In genomic region chr12:86686551-86687330, GRCm38 (mm10) we compare ENCODE assay signal across 9 mouse cellular contexts. TPM values are rescaled to one million over a fixed set of nuclear protein-coding genes. Genes with fewer than 3 reads are reported as not detected.
DNase-seq lines count a peak whose midpoint lies in the region; ATAC-seq and TF ChIP-seq lines count a peak whose summit lies in the region.
"Had no signal": no experiment of that assay in that cellular context is flagged by ENCODE, and none has a peak within 500 bp of the region (broad histone marks: within the 10 kb centered on the region; RNA-seq: fewer than 3 reads in every experiment).

No protein-coding gene starts in this region.

- peaks cover 28% of the 10 kb centered on the region for H3K4me1 ChIP-seq in heart, adult 2 months (ENCODE audit: control insufficient read depth, insufficient read depth, low read length)
- peaks cover 40% of the 10 kb centered on the region for H3K4me1 ChIP-seq in midbrain, embryonic 15.5 days
- H3K4me1 ChIP-seq in midbrain, embryonic 13.5 days (replicated peaks) = peaks cover 40% of the 10 kb centered on the region

- no peaks in the 10 kb centered on the region for H3K79me2 ChIP-seq in heart, adult 2 months (replicated peaks; ENCODE audit: control insufficient read depth, insufficient read depth, low read length)

- DNase-seq in heart, adult 2 months = peak in 1 of 2 experiments; percentile 41
- no peak for DNase-seq in heart, adult 9 months (ENCODE audit: low spot score in 2 of 2)
- peak; percentile 44 for DNase-seq in brain, embryonic 14.5 days (ENCODE audit: low read depth)
- DNase-seq in lung, postnatal 10 days = peak; percentile 55
- no peak for DNase-seq in gastrocnemius, postnatal 36 days
- DNase-seq in adrenal gland, postnatal 36 days = no peak

- WGBS in heart, adult 2 months = 32% methylated on average over 13 of the region's 13 CpGs
- WGBS in midbrain, embryonic 15.5 days = 58% methylated on average over 13 of the region's 13 CpGs
- WGBS in midbrain, embryonic 13.5 days = 61% methylated on average over 13 of the region's 13 CpGs

- no peak overlapping the region for H3K4me2 ChIP-seq in midbrain, embryonic 15.5 days
- H3K4me2 ChIP-seq in midbrain, embryonic 13.5 days (replicated peaks) = no peak overlapping the region

- H3K36me3 ChIP-seq in heart, adult 2 months (ENCODE audit: control insufficient read depth, insufficient read depth, low read length) = no peaks in the 10 kb centered on the region
- H3K36me3 ChIP-seq in midbrain, embryonic 15.5 days (replicated peaks) = peaks cover 18% of the 10 kb centered on the region; the same call in 1 of the 2 replicates
- peaks cover 85% of the 10 kb centered on the region for H3K36me3 ChIP-seq in midbrain, embryonic 13.5 days

- TF ChIP-seq POLR2A in heart, adult 2 months (IDR thresholded peaks at IDR 0.05; ENCODE audit: insufficient read depth, low read depth, low read length) = no peak
- no peak for TF ChIP-seq POLR2A in brain, embryonic 14.5 days (IDR thresholded peaks at IDR 0.05; ENCODE audit: borderline replicate concordance, extremely low read depth, insufficient read depth, insufficient read length, poor library complexity, severe bottlenecking)

- no peaks in the 10 kb centered on the region for H3K27me3 ChIP-seq in heart, adult 2 months (ENCODE audit: control insufficient read depth, insufficient read depth, low read length)
- H3K27me3 ChIP-seq in midbrain, embryonic 15.5 days (replicated peaks) = no peaks in the 10 kb centered on the region
- no peaks in the 10 kb centered on the region for H3K27me3 ChIP-seq in midbrain, embryonic 13.5 days

- TF ChIP-seq EP300 in heart, adult 2 months (IDR thresholded peaks at IDR 0.05; ENCODE audit: insufficient read depth, low read depth, low read length) = no peak

- H3K27ac ChIP-seq in heart, adult 2 months = peak overlapping the region; percentile 66
- H3K27ac ChIP-seq in midbrain, embryonic 15.5 days = 0 out of 2 replicates have a peak overlapping the region, but pooled peaks have one; percentile 22
- no peak overlapping the region for H3K27ac ChIP-seq in midbrain, embryonic 13.5 days

- no peak for TF ChIP-seq CTCF in heart, adult 2 months (IDR thresholded peaks at IDR 0.05)
- TF ChIP-seq CTCF in brain, embryonic 14.5 days (IDR thresholded peaks at IDR 0.05; ENCODE audit: borderline replicate concordance, extremely low read depth, insufficient read depth, insufficient read length) = no peak

- intact Hi-C loops in heart, adult 2 months (cut with DNase I) = loop anchor here (5.0 kb wide), 1 partner anchor 34 kb away; no protein-coding TSS in a partner anchor
- intact Hi-C loops in gastrocnemius, postnatal 36 days (cut with DNase I) = no loop called here

- H3K9me3 ChIP-seq in midbrain, embryonic 15.5 days = no peaks in the 10 kb centered on the region
- H3K9me3 ChIP-seq in midbrain, embryonic 13.5 days = no peaks in the 10 kb centered on the region

- ATAC-seq in midbrain, embryonic 15.5 days (replicated peaks) = peak; percentile 24; the same call in 1 of the 2 replicates
- no peak for ATAC-seq in midbrain, embryonic 13.5 days

- H3K4me3 ChIP-seq in heart, adult 2 months = no peak overlapping the region
- H3K4me3 ChIP-seq in midbrain, embryonic 15.5 days = no peak overlapping the region
- H3K4me3 ChIP-seq in midbrain, embryonic 13.5 days (replicated peaks) = no peak overlapping the region

- no peak overlapping the region for H3K9ac ChIP-seq in heart, adult 2 months (ENCODE audit: low read depth, low read length)
- H3K9ac ChIP-seq in midbrain, embryonic 15.5 days = no peak overlapping the region
- H3K9ac ChIP-seq in midbrain, embryonic 13.5 days (replicated peaks) = no peak overlapping the region

RNA-seq across cellular contexts. Expression of gene Vash1, which starts 8.2 kb away (rescaled TPM):
- total RNA-seq in heart, adult 2 months (2021) = 10 to 100 TPM; 10.0 to 14.8 TPM
- polyA plus RNA-seq in heart, adult 2 months (2012; rRNA removed) = 6.4 and 9.3 TPM in 2 replicates
- 36.6 and 41.6 TPM in 2 replicates for polyA plus RNA-seq in midbrain, embryonic 15.5 days (2015; fragmentation: Nextera tagmentation; extraction: Ambion mirVana)
- polyA plus RNA-seq in midbrain, embryonic 13.5 days (2015; fragmentation: Nextera tagmentation; extraction: Ambion mirVana) = 31.3 and 40.6 TPM in 2 replicates
- 41.9 and 59.6 TPM in 2 replicates for polyA plus RNA-seq in brain, embryonic 14.5 days (2012; rRNA removed)
- total RNA-seq in gastrocnemius, postnatal 36 days (2021) = 1 to 10 TPM; 7.3 to 8.6 TPM
- total RNA-seq in adrenal gland, postnatal 36 days (2021) = 1 to 10 TPM; 3.9 to 6.9 TPM

RNA-seq across cellular contexts. Expression of gene Angel1, which starts 39.5 kb away (rescaled TPM):
- total RNA-seq in heart, adult 2 months (2021) = 1 to 10 TPM; 2.7 to 3.5 TPM
- 6.1 and 7.4 TPM in 2 replicates for polyA plus RNA-seq in heart, adult 2 months (2012; rRNA removed)
- 11.5 and 12.8 TPM in 2 replicates for polyA plus RNA-seq in midbrain, embryonic 15.5 days (2015; fragmentation: Nextera tagmentation; extraction: Ambion mirVana)
- 10.3 and 10.9 TPM in 2 replicates for polyA plus RNA-seq in midbrain, embryonic 13.5 days (2015; fragmentation: Nextera tagmentation; extraction: Ambion mirVana)
- polyA plus RNA-seq in brain, embryonic 14.5 days (2012; rRNA removed) = 17.3 and 17.8 TPM in 2 replicates
- total RNA-seq in gastrocnemius, postnatal 36 days (2021) = 1 to 10 TPM; 3.5 to 3.9 TPM
- 1 to 10 TPM; 3.1 to 3.9 TPM for total RNA-seq in adrenal gland, postnatal 36 days (2021)

RNA-seq across cellular contexts. Expression of gene Lrrc74a, which starts 47.4 kb away (rescaled TPM):
- not detected for total RNA-seq in heart, adult 2 months (2021)
- polyA plus RNA-seq in heart, adult 2 months (2012; rRNA removed) = not detected in 2 replicates
- not detected in 2 replicates for polyA plus RNA-seq in midbrain, embryonic 15.5 days (2015; fragmentation: Nextera tagmentation; extraction: Ambion mirVana)
- polyA plus RNA-seq in midbrain, embryonic 13.5 days (2015; fragmentation: Nextera tagmentation; extraction: Ambion mirVana) = not detected in 2 replicates
- not detected in 2 replicates for polyA plus RNA-seq in brain, embryonic 14.5 days (2012; rRNA removed)
- not detected for total RNA-seq in gastrocnemius, postnatal 36 days (2021)
- not detected for total RNA-seq in adrenal gland, postnatal 36 days (2021)
- total RNA-seq: left cerebral cortex, postnatal 14 days had no signal

Comparison
In these comparisons a context has a peak if more than half of its experiments do, and no peak if none do; other contexts are left out.
1. DNase-seq: peak in brain, embryonic 14.5 days (single experiment) and lung, postnatal 10 days (single experiment); none in heart, adult 9 months (0 of 2), gastrocnemius, postnatal 36 days (0 of 2) and adrenal gland, postnatal 36 days (0 of 2).